Mouse (Mus musculus) gastrocnemius, postnatal 36 days (tissue): ENCODE measurements around the gene Gucy2d. TPM values are rescaled to one million over a fixed set of nuclear protein-coding genes. Genes with fewer than 3 reads are reported as not detected.

Experiments
- DNase-seq, 2 experiments: peaks; one replicate each; pipeline ENCODE4 v3.0.0; 2022
- intact Hi-C: fragments of 180-260 bp; cut with DNase I; formaldehyde crosslinking; loops from one replicate; pipeline ENCODE4 v1.15.1; 2025
- total RNA-seq, 2 experiments: library from RNA; stranded (reverse); gene quantifications; 2 replicates each; pipeline ENCODE4 v1.2.3; 2021

The Gucy2d gene
- total RNA-seq, 2 experiments from 2014 or later: 0.26 to 0.37 TPM

DNA sequence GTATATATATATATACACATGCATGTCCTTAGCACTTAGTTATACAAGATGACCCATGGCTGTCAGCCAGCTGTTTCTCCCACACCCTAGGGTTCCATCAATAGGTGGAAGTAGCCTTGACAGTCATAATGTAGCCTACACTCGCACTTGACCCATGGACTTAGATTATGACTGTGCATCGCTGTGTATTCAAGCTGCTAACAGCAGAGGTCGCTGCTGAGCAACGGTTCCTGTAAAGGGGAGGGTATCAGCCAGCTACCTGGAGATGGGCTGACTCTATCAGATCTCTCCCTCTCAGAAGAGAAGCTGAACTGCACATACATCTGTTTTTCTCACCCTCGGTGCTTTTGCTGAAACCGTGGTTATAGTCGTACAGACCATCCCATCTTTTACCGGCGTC is 2.6 kb upstream of the Gucy2d start:
- intact Hi-C loops: no loop called here
- DNase-seq: no peak

DNA sequence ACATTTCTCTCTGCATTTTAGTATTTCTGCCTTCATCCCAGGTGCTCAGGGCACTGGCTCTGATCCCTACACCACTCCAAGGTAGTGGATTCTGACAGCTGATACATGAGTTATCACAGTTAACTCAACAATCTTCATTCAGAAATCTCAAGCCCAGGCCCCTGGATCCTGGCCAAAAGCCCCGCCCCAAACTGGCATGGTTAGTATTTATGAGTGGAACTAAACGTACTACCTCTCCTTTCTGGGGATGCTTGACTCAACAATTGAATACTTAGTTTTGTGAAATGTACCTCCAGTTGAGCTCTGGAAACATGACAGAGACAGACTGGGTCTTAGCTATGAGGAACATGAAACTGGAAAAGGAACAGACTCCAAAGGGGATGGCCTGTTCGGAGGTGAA is 6.7 kb downstream of the Gucy2d start:
- DNase-seq: no peak
- intact Hi-C loops: no loop called here

DNA sequence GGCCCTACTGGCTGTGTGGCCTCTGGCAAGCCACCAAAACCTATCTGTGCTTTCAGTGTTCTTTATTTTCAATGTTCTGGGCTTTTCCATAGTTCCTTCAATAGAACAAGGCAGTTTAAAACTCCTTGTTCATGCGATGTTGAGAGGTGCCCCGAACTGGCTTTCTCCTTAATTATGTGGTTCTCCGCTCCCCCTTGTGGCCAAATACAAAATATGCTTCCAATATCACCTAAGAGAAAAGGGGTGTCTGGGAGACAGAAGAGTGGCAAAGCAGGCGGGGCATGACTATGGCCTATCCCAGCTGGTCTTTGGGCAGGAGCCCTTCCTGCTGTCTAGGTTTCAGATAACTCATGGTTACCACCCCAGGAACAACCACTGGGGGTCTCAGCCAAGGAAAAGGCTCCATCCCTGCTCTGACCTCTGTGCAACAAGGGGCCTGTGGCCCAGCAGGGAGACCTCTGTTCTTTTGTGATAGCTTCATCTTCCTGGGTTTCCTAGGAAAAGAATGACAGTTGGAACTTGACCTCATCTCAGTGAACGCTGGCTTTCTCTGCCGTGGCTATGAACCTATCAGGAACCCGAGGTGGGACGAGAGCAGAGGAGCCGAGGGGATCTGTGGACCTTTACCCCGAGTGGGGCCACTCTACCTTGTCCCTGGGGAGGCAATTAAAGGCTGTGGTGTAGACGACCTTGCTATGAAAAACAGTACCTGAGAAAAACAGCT is 7.5 kb downstream of the Gucy2d start:
- DNase-seq: no peak
- intact Hi-C loops: no loop called here

DNA sequence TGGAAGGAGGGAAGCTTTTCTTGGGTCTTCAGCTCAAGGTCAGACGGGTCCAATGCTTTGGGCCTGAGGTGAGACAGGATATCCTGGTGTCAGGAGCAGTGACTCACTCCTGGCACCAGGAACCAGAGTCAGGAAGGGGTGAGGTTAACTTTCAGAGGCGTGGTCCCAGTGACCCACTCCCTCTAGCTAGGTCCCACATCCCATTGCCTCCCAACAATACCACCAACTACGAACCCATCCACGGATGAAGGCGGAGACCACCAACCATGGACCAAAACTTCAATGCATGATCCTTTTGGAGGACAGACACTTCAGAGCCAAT is 8.1 kb downstream of the Gucy2d start:
- DNase-seq: no peak
- intact Hi-C loops: no loop called here

DNA sequence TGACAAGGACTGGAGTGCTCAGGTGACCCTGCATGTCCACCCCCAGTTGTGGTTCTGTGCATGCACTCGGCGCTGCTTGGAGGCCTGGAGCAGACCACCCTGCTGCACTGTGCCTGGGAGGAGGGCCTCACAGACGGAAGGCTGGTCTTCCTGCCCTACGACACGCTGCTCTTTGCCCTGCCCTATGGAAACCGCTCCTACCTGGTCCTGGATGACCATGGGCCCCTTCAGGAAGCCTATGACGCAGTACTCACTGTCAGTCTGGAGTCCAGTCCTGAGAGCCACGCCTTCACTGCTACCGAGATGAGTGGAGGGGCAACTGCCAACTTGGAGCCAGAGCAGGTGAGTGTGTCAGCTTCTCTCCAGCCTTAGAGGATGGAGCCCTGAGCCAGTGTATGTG is 9.5 kb downstream of the Gucy2d start:
- intact Hi-C loops: no loop called here
- DNase-seq: no peak

DNA sequence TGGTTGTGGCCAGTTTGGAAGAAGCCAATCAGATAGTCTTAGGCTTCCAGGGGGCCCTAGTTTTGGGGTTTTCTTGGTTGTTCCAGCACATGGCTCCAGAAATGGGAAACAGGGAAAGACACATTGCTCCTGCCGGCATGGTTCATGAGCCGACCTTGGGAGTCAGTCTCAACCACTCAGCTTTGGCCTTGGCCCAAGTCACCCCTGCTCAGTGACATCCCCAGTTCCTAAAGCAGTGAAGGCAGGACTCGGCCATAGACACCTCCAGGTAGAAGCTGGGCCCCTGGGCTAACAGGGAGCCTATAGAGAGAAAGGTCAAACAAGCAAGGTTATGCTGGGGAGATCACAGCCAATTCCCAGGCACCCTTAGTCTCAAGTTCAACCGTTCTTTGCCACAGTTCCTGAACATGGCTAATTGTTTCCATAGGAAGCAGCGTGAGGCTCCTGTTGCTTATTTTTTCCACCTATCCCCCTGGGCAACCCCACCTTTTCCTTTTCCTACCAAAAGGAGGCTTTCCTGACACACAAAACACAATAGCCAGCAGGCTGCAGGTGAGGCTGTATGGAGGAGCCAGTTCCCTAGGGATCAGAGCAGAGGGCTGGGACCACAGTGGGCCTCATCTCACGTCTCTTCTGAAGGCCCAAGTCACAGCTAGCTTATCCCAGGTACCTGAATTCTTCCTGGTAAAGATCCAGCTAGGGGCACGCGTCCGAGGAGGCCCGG is 14.3 kb downstream of the Gucy2d start:
- intact Hi-C loops: no loop called here
- DNase-seq: peak in 1 of 2 experiments; percentile 12

DNA sequence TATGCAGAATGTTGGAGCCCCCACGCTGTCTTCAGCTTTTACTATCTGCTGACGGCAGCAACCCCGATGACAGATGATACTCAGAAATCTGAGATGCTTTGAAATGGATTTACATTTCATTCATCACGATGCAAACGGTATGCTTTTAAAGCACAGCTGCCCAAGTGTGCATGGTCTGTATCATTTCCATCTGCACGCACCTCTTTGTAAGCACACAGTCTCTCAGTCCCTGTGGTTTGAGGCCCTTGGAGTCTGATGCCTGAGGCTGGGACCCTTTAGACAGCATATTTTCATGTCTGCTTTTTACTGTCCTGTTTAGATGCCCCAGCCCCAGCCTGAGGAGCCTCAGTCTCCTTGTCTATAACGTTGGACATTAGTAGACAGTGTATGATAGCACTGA is 20.1 kb downstream of the Gucy2d start:
- intact Hi-C loops: no loop called here
- DNase-seq: peak in 1 of 2 experiments; percentile 1

DNA sequence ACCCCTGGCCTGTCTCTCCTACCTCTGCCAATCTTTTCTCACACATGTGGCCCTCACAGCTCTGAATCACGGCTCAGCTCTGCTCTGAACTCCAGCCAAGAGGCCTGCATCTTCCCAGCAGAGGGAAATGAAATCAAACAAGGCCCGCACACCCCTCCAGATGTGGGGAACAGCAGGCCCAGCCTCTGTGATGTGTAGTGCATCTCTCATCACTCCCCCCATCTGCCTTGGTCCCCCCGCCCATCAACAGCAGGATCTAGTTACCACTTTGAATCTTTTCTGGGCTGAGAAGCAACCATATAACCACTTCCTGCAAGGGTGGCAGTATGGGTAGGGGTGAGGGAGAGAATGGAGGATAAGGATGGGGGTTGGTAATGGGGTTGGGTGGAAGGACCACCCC is 28.9 kb downstream of the Gucy2d start:
- no peak for DNase-seq

DNA sequence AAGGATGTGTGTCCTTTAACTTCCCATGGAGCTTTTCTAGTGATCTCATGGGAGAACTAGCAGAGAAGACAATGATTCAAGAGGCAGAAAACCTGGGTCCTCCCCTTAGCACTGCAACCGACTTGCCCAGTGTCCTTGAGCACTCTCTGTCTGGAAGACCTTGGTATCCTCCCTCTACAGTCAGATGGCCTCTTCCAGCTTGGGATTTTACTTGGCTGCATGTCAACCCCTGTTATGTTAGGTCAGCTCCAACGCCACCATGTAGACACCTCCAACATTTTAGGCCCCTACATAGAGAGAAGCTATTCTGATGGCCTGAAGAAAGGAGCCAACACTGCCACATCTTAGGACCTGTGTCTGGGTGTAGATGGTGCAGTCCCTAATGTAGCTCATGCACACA is 32.3 kb downstream of the Gucy2d start:
- intact Hi-C loops: no loop called here
- DNase-seq: no peak

More for the DNA sequence above, 28.9 kb downstream of the Gucy2d start:
- intact Hi-C loops: no loop called here

DNA sequence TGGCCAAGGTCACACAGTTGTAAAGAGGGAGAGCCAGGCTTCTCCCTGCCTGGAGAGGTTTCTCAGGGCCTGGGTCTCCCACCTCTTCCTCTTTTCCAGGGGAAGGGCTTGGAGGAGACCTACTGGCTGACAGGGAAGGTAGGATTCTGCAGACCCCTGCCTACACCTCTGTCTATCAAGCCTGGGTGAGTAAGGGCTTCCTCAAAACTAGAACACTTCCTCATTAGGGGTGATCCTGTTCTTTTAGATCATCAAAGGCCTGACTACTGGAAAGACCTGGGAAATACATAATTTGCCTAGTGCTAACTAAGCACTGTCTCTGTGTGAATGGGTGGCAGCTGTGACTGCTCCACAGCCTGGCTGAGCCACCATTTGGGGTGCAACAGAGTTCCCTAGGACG is 34.3 kb downstream of the Gucy2d start:
- intact Hi-C loops: no loop called here
- DNase-seq: no peak

DNA sequence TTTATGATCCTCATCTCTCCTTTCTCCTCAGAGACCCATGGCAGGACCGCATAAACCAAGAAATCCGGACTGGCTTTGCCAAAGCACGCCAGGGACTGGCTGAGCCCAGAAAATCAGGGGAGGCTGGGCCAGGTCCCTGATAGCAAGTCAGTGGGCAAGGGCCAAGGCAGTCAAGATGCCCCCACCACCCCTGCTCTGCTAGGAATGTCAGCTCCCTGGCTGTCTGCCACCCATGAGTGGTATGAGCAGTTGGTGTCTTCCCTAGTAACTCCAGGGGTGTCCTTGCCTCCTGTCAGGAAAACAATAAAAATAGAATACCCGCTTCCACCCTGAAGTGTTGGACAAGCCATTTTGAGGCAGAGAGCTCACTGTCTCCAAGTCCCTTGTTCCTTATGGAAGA is 36.9 kb downstream of the Gucy2d start:
- peak in 1 of 2 experiments; percentile 31 for DNase-seq
- intact Hi-C loops: no loop called here

DNA sequence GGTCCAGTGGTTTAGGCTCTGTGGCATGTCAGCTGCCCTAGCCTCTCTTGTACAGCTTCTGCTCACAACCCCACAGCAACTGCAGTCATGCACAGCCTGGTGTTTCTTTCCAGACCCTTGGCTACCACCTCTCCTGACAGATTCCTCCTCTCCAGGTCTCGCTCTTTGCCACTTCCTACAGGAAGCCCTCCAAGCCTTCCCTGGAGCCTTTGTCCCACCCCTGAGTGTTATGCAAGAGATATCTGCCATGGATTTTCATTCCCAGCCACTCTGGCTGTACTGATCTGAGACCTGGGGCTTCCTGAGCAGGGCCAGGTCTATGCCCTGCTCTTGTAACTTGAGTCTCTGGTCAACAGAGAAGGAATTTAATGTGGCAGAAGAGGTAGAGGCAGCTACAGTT is 40.3 kb downstream of the Gucy2d start:
- intact Hi-C loops: loop anchor here (2.0 to 10.0 kb wide), 4 partner anchors 108 to 294 kb away; no protein-coding TSS in a partner anchor
- no peak for DNase-seq

DNA sequence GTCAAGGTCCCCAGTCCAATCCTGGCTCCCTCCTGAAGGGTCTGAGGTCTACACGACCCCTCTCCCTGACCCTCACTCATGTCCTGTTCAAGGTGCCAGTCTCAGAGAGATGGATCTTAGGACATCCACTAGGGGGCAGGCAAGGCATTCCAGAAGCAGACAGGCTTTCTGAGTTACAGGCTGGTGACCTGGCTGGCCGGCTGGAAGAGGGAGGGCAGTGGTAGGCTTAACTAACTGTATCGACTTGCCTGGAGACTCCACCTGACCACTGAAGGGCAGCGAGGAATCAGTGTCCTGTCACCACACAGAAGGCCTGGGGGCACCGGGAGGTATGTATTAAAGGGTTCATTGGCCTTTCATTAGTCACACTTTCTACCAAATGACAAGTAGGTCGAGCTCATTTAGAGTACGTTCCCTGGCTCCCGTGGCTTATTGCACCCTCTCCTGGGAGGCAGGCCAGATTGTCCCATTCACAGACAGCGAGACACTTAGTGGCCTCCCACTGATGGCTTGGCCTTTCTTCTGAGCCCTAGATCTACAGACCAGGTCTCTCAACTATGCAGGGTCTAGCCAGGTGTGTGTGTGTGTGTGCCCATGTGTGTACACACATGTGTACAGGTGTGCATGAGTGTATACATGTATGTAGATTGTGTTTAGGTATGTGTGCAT is 41.0 kb downstream of the Gucy2d start:
- peak; percentile 67 to 82 for DNase-seq
- intact Hi-C loops: loop anchor here (2.0 to 10.0 kb wide), 4 partner anchors 108 to 294 kb away; no protein-coding TSS in a partner anchor

DNA sequence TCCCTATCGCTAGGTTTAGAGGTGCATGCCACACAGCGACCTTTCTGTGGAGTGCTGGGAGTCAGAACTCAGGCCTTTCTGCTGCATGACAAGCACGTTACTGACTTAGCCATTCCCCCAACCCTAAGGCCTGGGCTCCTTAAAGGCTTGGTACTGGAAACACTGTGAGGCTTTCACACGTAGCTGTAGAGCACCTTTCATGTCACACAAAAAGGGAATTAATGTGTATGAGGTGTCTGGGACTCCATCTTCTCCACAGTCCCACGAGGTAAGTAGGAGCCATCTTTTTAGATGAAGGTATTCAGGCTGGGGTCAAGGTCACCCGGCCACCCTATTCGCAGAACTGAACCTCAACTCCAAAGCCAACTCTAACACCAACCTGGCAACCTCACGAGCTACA is 41.6 kb downstream of the Gucy2d start:
- DNase-seq: no peak
- intact Hi-C loops: loop anchor here (2.0 to 10.0 kb wide), 4 partner anchors 107 to 293 kb away; no protein-coding TSS in a partner anchor

DNA sequence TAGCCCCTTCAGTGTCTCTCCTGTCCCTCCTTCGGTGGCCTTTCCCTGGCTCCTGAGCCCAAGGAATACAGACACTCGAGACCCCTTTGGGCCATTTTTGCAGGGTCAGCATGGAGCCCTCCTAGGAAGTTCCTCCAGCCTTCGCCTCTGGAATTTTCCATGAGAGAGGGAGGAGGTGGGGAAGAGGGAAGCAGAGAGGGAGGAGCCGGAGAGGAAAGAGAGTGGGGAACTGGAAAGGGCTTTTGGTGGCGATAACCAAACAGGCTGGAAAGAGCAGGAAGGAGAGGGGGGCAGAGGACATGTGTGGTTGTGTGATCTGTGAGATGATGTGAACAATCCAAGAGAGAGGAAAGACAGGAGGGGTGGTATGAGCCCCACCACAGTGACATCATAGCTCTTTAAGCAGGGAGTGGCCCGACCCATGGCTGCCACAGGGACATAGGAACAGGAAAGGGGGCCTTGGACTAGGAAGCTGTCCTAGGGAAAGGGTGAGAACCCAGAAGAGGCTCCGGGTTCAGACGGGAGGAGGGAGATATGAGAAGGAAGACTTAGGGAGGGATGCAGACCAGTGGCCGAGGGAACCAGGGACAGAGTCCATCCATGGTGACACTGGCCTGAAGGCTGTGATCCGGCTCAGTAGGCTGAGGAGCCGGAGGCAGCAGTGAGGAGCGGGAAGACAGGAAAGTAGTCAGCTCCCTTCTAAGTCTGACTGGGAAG is 42.5 kb downstream of the Gucy2d start:
- DNase-seq: no peak
- intact Hi-C loops: loop anchor here (5.0 to 10.0 kb wide), 2 partner anchors 215 to 292 kb away; no protein-coding TSS in a partner anchor

DNA sequence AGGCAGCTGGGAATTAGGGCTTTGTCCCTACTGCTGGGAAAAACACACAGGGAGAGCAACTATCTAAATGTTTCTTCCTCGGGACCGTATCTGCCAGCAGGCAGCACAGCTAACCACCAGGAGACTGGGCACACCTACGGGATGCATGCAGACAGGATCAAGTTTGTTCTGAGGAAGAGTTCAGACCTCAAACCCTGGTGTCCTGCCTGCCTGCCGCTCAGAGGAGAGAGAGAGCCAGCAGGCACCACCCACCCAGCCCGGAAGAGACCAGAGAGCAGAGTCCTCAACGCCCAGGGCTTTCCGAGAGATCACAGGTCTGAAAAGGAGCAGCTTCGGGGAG is 43.0 kb downstream of the Gucy2d start:
- intact Hi-C loops: loop anchor here (5.0 to 10.0 kb wide), 2 partner anchors 214 to 292 kb away; no protein-coding TSS in a partner anchor
- no peak for DNase-seq

DNA sequence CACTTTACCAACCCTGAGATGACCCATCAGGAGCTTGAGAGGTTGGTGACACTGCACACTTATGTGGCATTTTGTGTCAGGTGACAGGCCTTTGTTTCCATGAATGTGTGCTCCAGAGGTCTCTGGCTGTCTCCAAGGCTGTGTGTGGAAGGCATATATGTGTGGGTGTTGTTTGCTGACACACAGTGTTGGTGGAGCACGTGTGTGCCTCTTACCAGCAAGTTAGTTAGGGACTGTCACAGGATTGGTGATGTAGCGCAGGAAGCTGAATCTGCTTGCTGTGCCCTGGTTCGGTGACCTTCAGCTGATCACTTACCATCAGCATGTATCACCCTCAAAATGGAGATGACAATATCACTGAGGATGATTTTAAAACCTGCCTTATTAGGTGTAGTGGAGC is 44.7 kb downstream of the Gucy2d start:
- no peak for DNase-seq
- intact Hi-C loops: loop anchor here (1.0 to 10.0 kb wide), 4 partner anchors 57 to 290 kb away; no protein-coding TSS in a partner anchor

DNA sequence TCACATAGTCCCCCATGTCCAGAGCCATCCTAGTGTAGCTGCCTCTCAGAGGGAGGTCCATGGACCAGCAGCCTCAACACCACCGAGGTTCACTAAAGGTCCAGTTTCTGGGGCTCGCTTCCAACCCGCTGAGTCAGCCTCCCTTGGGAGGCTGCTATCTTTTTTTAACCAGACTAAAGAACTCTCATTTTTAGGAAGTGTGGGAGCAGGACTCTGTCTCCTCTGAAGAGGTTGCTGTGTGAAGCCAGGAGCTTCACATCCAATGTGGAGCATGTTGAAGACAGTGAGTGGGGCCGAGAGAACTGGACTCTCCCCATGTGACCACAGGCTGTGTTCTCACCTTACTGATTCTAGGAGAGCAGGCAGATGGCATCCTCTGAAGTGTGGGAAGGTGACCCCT is 45.3 kb downstream of the Gucy2d start:
- DNase-seq: no peak
- intact Hi-C loops: loop anchor here (5.0 to 10.0 kb wide), 2 partner anchors 57 to 289 kb away; no protein-coding TSS in a partner anchor

DNA sequence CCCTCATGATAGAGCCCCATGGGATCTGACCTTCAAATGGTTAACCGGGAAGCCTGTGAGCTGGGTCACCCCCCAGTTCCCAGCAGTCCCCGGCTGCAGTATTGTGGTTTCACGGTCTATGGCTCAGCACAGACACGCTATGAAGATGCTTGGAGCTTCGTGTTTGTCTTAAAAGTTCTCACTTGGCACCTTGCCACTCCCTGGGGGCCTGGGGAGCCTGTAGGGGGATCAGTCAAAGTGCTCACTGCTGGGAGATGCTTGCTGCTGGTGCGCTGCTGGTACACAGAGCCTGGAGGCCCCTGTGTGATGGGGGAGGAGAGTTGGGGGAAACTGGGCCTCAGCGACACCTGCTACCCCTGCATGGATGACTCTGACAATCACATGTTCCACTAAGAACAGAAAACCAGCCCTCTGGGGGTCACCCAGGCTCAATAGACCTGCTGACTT is 46.3 kb downstream of the Gucy2d start:
- no peak for DNase-seq
- intact Hi-C loops: loop anchor here (5.0 to 10.0 kb wide), 2 partner anchors 56 to 288 kb away; no protein-coding TSS in a partner anchor

DNA sequence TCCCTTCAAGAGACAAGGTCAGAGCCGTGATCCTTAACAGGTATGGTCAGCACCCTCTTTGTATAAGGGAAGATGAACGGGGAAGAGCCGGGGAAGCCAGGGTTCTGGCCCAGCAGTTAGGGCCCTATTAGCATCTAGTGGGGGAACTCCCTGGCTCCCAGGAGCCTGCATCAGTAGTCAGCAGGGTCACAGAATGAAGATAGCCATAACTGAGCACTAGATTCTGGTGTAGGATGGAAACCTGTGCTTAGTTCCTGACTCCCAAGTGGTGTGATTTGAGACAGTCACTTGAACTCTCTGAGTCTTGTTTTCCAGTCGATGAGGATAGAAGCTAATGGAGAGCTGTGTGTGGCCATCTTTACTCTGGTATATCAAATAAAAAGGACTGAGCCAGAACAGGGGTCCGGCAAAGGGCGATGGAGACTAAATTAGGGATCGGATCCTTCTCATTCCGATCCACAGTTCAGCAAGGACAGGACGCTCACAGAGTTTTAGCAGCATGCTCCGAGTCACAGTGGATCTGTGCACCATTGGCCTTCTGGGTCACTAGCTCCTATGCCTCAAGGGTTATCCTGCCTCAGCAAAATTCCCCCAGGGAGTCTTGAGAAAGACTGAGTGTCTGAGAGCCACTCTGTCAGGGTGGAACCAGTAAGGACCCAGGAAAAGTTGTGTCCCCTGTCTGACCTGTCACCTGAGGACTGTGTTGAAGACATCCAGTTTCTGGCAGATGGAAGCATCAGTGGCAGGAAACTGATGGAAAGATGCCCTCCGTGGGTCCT is 47.2 kb downstream of the Gucy2d start:
- no peak for DNase-seq
- intact Hi-C loops: loop anchor here (5.0 to 10.0 kb wide), 2 partner anchors 55 to 287 kb away; no protein-coding TSS in a partner anchor
